Mouse (Mus musculus) MEL (cell line): ENCODE data around the gene Cacna2d4. TPM values are rescaled to one million over a fixed set of nuclear protein-coding genes. Genes with fewer than 3 reads are reported as not detected.

Experiments
- DNase-seq: peaks from one replicate; pipeline ENCODE4 v3.0.0; 2011; ENCODE audit warnings: low read depth, low spot score
- H3K27ac ChIP-seq: 2 replicates; pipeline ENCODE4 v1.5.1; 2012; ENCODE audit warnings: low read depth, mild to moderate bottlenecking, control low read depth, low read length, moderate library complexity; ENCODE audit not compliant: control insufficient read depth
- H3K27me3 ChIP-seq, 2 experiments: fragments of 150-350 bp in 1 of 2; sonication (generic) in 1 of 2; 2 replicates each; pipeline ENCODE4 v1.6.1; 2012; ENCODE audit warnings: low read length in 2 of 2, mild to moderate bottlenecking in 2 of 2, improper control_type of control experiment in 1 of 2, moderate library complexity in 1 of 2; ENCODE audit not compliant: insufficient read depth in 2 of 2, control insufficient read depth in 1 of 2
- H3K36me3 ChIP-seq, 2 experiments: 2 replicates each; pipeline ENCODE4 v1.6.1; 2012 to 2014; ENCODE audit warnings: low read length in 2 of 2, improper control_type of control experiment in 1 of 2, inconsistent platforms in 1 of 2, mild to moderate bottlenecking in 1 of 2; ENCODE audit not compliant: insufficient read depth in 2 of 2, control insufficient read depth in 1 of 2
- H3K4me1 ChIP-seq, 2 experiments: fragments of 150-350 bp in 1 of 2; sonication (generic) in 1 of 2; 2 replicates each; pipeline ENCODE4 v1.6.1; 2012; ENCODE audit warnings: low read length in 2 of 2, improper control_type of control experiment in 1 of 2, mild to moderate bottlenecking in 1 of 2; ENCODE audit not compliant: insufficient read depth in 2 of 2, control insufficient read depth in 1 of 2
- H3K4me3 ChIP-seq, 2 experiments: fragments of 150-350 bp in 1 of 2; sonication (generic) in 1 of 2; 2 replicates each; pipeline ENCODE4 v1.5.1; 2012; ENCODE audit warnings: low read depth in 2 of 2, low read length in 2 of 2, mild to moderate bottlenecking in 2 of 2, moderate library complexity in 2 of 2, control low read depth in 1 of 2, improper control_type of control experiment in 1 of 2; ENCODE audit not compliant: control insufficient read depth in 1 of 2, insufficient read depth in 1 of 2
- H3K79me2 ChIP-seq: 2 replicates; pipeline ENCODE4 v1.6.1; 2012; ENCODE audit warnings: mild to moderate bottlenecking, low read length, moderate library complexity; ENCODE audit not compliant: control insufficient read depth, poor library complexity, insufficient read depth
- H3K9ac ChIP-seq: 2 replicates; pipeline ENCODE4 v1.6.1; 2012; ENCODE audit warnings: low read depth, mild to moderate bottlenecking, control low read depth, low read length, moderate library complexity; ENCODE audit not compliant: control insufficient read depth, poor library complexity, severe bottlenecking
- H3K9me3 ChIP-seq: fragments of 150-350 bp; sonication (generic); replicated peaks from 2 replicates; pipeline ENCODE4 v1.6.1; 2012; ENCODE audit warnings: mild to moderate bottlenecking, low read length, improper control_type of control experiment, moderate library complexity; ENCODE audit not compliant: insufficient read depth
- CTCF ChIP-seq, 3 experiments: IDR thresholded peaks in 2 of 3; conservative IDR thresholded peaks in 1 of 3; 2 replicates each; pipeline ENCODE4 v1.5.1; 2011 to 2012; ENCODE audit warnings: low read length in 3 of 3, low read depth in 2 of 3, mild to moderate bottlenecking in 2 of 3, improper control_type of control experiment in 1 of 3, inconsistent platforms in 1 of 3, mixed read lengths in 1 of 3, moderate library complexity in 1 of 3; ENCODE audit not compliant: control insufficient read depth in 1 of 3, insufficient read depth in 1 of 3, poor library complexity in 1 of 3, severe bottlenecking in 1 of 3
- EP300 ChIP-seq, 2 experiments: IDR thresholded peaks; 2 replicates each; pipeline ENCODE4 v1.6.1; 2011; ENCODE audit warnings: improper control_type of control experiment in 2 of 2, low read length in 2 of 2, low read depth in 1 of 2, mild to moderate bottlenecking in 1 of 2
- GABPA ChIP-seq: IDR thresholded peaks from 2 replicates; pipeline ENCODE4 v1.6.1; 2012; ENCODE audit warnings: low read depth, mild to moderate bottlenecking, inconsistent platforms, low read length, improper control_type of control experiment, moderate library complexity
- JUND ChIP-seq: IDR thresholded peaks from 2 replicates; pipeline ENCODE4 v1.6.1; 2011; ENCODE audit warnings: low read depth, mild to moderate bottlenecking, improper control_type of control experiment, low read length
- MAFK ChIP-seq: IDR thresholded peaks from 2 replicates; pipeline ENCODE4 v1.6.1; 2011; ENCODE audit warnings: low read depth, mild to moderate bottlenecking, low read length, improper control_type of control experiment, borderline replicate concordance
- MAZ ChIP-seq: IDR thresholded peaks from 2 replicates; pipeline ENCODE4 v1.6.1; 2012; ENCODE audit warnings: low read depth, mild to moderate bottlenecking, inconsistent platforms, low read length, improper control_type of control experiment
- MYB ChIP-seq: IDR thresholded peaks from 2 replicates; pipeline ENCODE4 v1.6.1; 2011; ENCODE audit warnings: mild to moderate bottlenecking, low read depth, low read length, improper control_type of control experiment
- MYC ChIP-seq: IDR thresholded peaks from 2 replicates; pipeline ENCODE4 v1.6.1; 2011; ENCODE audit warnings: low read depth, mild to moderate bottlenecking, low read length, improper control_type of control experiment, moderate library complexity
- POLR2A ChIP-seq, 2 experiments: IDR thresholded peaks; 2 replicates each; pipeline ENCODE4 v1.6.1; 2011 to 2012; ENCODE audit warnings: low read length in 2 of 2, mild to moderate bottlenecking in 2 of 2, control low read depth in 1 of 2, improper control_type of control experiment in 1 of 2, low read depth in 1 of 2, moderate library complexity in 1 of 2; ENCODE audit not compliant: control insufficient read depth in 1 of 2, insufficient read depth in 1 of 2, poor library complexity in 1 of 2
- RAD21 ChIP-seq: IDR thresholded peaks from 2 replicates; pipeline ENCODE4 v1.6.1; 2011; ENCODE audit warnings: mild to moderate bottlenecking, low read depth, low read length, improper control_type of control experiment
- SIN3A ChIP-seq: IDR thresholded peaks from 2 replicates; pipeline ENCODE4 v1.6.1; 2012; ENCODE audit warnings: low read length, improper control_type of control experiment, inconsistent platforms
- SMC3 ChIP-seq: IDR thresholded peaks from 2 replicates; pipeline ENCODE4 v1.6.1; 2011; ENCODE audit warnings: low read depth, low read length, improper control_type of control experiment
- TBP ChIP-seq: IDR thresholded peaks from 2 replicates; pipeline ENCODE4 v1.8.0; 2011; ENCODE audit warnings: low read depth, low read length, improper control_type of control experiment
- TCF12 ChIP-seq: IDR thresholded peaks from 2 replicates; pipeline ENCODE4 v1.6.1; 2014; ENCODE audit warnings: low read depth, mild to moderate bottlenecking, inconsistent platforms, low read length, improper control_type of control experiment, moderate library complexity
- USF1 ChIP-seq: IDR thresholded peaks from 2 replicates; pipeline ENCODE4 v1.6.1; 2014; ENCODE audit warnings: low read depth, mild to moderate bottlenecking, inconsistent platforms, low read length, improper control_type of control experiment, moderate library complexity
- USF2 ChIP-seq, 2 experiments: IDR thresholded peaks; 2 replicates each; pipeline ENCODE4 v1.6.1; 2011 to 2012; ENCODE audit warnings: improper control_type of control experiment in 2 of 2, low read length in 2 of 2, borderline replicate concordance in 1 of 2, inconsistent platforms in 1 of 2, low read depth in 1 of 2, mild to moderate bottlenecking in 1 of 2; ENCODE audit not compliant: insufficient read depth in 1 of 2
- ZC3H11A ChIP-seq: IDR thresholded peaks from 2 replicates; pipeline ENCODE4 v1.6.1; 2012; ENCODE audit warnings: low read depth, mild to moderate bottlenecking, inconsistent platforms, low read length, improper control_type of control experiment
- ZKSCAN1 ChIP-seq: IDR thresholded peaks from 2 replicates; pipeline ENCODE4 v1.6.1; 2012; ENCODE audit warnings: low read depth, mild to moderate bottlenecking, inconsistent platforms, low read length, improper control_type of control experiment, moderate library complexity
- ZNF384 ChIP-seq: IDR thresholded peaks from 2 replicates; pipeline ENCODE4 v1.6.1; 2012; ENCODE audit warnings: low read depth, mild to moderate bottlenecking, inconsistent platforms, low read length, improper control_type of control experiment
- polyA plus RNA-seq, 2 experiments: library from polyadenylated mRNA; stranded (reverse) in 1 of 2; unstranded in 1 of 2; fragments of >175 nt in 1 of 2; fragments of >200 nt in 1 of 2; gene quantifications; 2 replicates each; pipeline versions ENCODE4 v1.2.1 to v1.2.4; 2012; ENCODE audit warnings: low replicate concordance in 2 of 2, low read depth in 1 of 2; ENCODE audit not compliant: insufficient read length in 2 of 2, insufficient read depth in 1 of 2, missing spikeins in 1 of 2
- total RNA-seq: library from RNA; depleted of rRNA; stranded (reverse); fragments of 300-350 nt; gene quantifications from 2 replicates; pipeline ENCODE4 v1.2.3, GENCODE M21; 2012

Cacna2d4 gene
- total and polyA plus RNA-seq, 3 experiments, result 0.69 to 1.1 TPM; not detected in 1

DNA sequence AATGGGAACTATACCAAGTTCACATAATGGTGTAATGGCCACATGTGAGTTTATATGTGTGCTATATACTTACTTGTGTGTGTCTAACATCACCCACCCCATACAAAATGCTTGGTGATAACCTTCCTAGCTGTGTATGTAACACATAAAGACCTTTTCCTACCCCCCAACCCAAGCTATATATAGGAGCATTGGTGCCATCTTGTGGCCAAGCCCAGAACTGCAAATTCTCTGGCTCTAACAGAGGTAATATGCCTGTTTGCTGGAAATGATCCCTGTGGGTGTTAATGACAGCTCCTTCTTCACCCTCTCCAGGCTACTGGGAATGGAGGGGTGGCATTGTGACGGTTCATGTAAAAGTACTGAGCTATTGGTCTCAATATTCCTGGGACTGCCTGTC is 111.9 kb downstream of the Cacna2d4 start:
- Histone ChIP-seq H3K4me1 (no peaks in the 10 kb centered on the region), H3K79me2 (no peaks in the 10 kb centered on the region), H3K36me3 (no peaks in the 10 kb centered on the region), H3K27me3 (no peaks in the 10 kb centered on the region), H3K9ac (no peak overlapping the region), H3K27ac (no peak overlapping the region), H3K4me3 (no peak overlapping the region), H3K9me3 (no peaks in the 10 kb centered on the region)
- TF ChIP-seq ZC3H11A (peak; percentile 80), RAD21 (peak; percentile 91), MYC (no peak), SMC3 (peak; percentile 89), MAZ (no peak), CTCF (IDR thresholded peaks at IDR 0.05 in 2 of 3, conservative IDR thresholded peaks at IDR 0.05 in 1 of 3; ENCODE audit: control insufficient read depth in 1 of 3, insufficient read depth in 1 of 3, low read depth in 2 of 3, low read length in 3 of 3, poor library complexity in 1 of 3, severe bottlenecking in 1 of 3) (peak; percentile 67 to 95 (median 85))
- DNase-seq, result peak; percentile 71

DNA sequence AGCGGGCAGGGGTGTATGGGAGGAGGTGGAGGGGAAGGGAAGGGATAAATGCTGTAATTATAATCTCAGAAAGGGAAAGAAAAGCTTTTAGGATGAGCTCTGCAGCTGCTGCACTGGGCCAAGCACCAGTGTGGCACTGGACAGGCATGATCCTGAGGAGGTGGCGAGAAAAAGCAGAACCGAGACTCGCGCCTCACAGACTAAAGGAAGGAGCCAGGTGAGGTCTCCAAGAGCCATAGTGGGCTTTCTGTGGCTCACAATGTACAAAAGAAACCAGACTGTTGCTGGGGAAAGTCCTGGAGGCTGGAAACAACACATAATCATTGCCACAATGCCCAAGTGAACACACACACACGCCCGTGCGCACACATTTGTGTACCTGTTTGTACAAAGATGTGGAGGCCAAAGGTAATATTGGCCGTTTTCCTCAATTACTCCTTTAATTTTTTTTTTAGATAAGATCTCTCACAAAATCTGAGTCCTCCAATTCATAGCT is 114.4 kb downstream of the Cacna2d4 start:
- H3K79me2 ChIP-seq, result no peaks in the 10 kb centered on the region
- no peaks in the 10 kb centered on the region for H3K27me3 ChIP-seq
- TF ChIP-seq USF1, result no peak
- no peak for TF ChIP-seq MYB
- TF ChIP-seq ZNF384, result no peak
- TF ChIP-seq SMC3, result no peak
- no peak for TF ChIP-seq TCF12
- TF ChIP-seq CTCF (IDR thresholded peaks at IDR 0.05 in 2 of 3, conservative IDR thresholded peaks at IDR 0.05 in 1 of 3; ENCODE audit: control insufficient read depth in 1 of 3, insufficient read depth in 1 of 3, low read depth in 2 of 3, low read length in 3 of 3, poor library complexity in 1 of 3, severe bottlenecking in 1 of 3), result no peak
- TF ChIP-seq GABPA, result no peak
- no peak for TF ChIP-seq JUND
- no peaks in the 10 kb centered on the region for H3K4me1 ChIP-seq
- H3K4me3 ChIP-seq, result no peak overlapping the region
- DNase-seq, result no peak
- no peak overlapping the region for H3K27ac ChIP-seq
- no peaks in the 10 kb centered on the region for H3K9me3 ChIP-seq
- no peak overlapping the region for H3K9ac ChIP-seq
- H3K36me3 ChIP-seq, result no peaks in the 10 kb centered on the region; a peak in 1 of 4 replicates

GRCm38 (mm10) chr6:119351656-119352055 is 115.3 kb downstream of the Cacna2d4 start:
- H3K9me3 ChIP-seq, result no peaks in the 10 kb centered on the region
- no peak for DNase-seq
- H3K27me3 ChIP-seq, result no peaks in the 10 kb centered on the region
- no peak overlapping the region for H3K4me3 ChIP-seq
- peaks cover 0 to 2% of the 10 kb centered on the region in 2 experiments; a peak in 1 of 4 replicates for H3K36me3 ChIP-seq
- H3K9ac ChIP-seq, result no peak overlapping the region
- TF ChIP-seq USF2 (IDR thresholded peaks at IDR 0.05; ENCODE audit: borderline replicate concordance in 1 of 2, insufficient read depth in 1 of 2, low read depth in 1 of 2, low read length in 2 of 2) (no peak), TBP (no peak), ZKSCAN1 (no peak), SIN3A (no peak), MAFK (no peak), EP300 (IDR thresholded peaks at IDR 0.05; ENCODE audit: low read depth in 1 of 2, low read length in 2 of 2) (no peak), POLR2A (IDR thresholded peaks at IDR 0.05; ENCODE audit: control insufficient read depth in 1 of 2, insufficient read depth in 1 of 2, low read depth in 1 of 2, low read length in 2 of 2, poor library complexity in 1 of 2) (no peak)
- no peaks in the 10 kb centered on the region for H3K79me2 ChIP-seq
- no peak overlapping the region for H3K27ac ChIP-seq
- no peaks in the 10 kb centered on the region for H3K4me1 ChIP-seq
